Mouse (Mus musculus): ENCODE data around the gene Rgs14. TPM values are rescaled to one million over a fixed set of nuclear protein-coding genes. Genes with fewer than 3 reads are reported as not detected.

Rgs14 gene
- total RNA-seq, 2 experiments from 2014 or later, result 28.6 to 37.0 TPM

- no peak for DNase-seq (ENCODE audit: low spot score in 2 of 2)
Measured at GRCm38 (mm10) chr13:55431889-55432685, 62.6 kb downstream of the Rgs14 start.

Other genes starting within 250 kb of the Rgs14 start
- not detected for gene Gm17617, start 236.2 kb upstream of the Rgs14 start, total RNA-seq (2021)
- gene Fgfr4, start 217.1 kb upstream of the Rgs14 start, total RNA-seq (2021), result under 1 TPM; 0.41 to 0.58 TPM
- 100 to 1,000 TPM; 153 to 156 TPM for gene Nsd1, start 159.9 kb upstream of the Rgs14 start, total RNA-seq (2021)
- gene Prelid1, start 49.2 kb upstream of the Rgs14 start, total RNA-seq (2021), result 100 to 1,000 TPM; 169 to 177 TPM
- gene Rab24, start 47.8 kb upstream of the Rgs14 start, total RNA-seq (2021), result 10 to 100 TPM; 62.4 to 66.9 TPM
- 1 to 10 TPM; 2.4 to 2.9 TPM for gene Mxd3, start 39.9 kb upstream of the Rgs14 start, total RNA-seq (2021)
- gene Lman2, start 6.9 kb upstream of the Rgs14 start, total RNA-seq (2021), result 10 to 100 TPM; 44.7 to 49.4 TPM
- gene Slc34a1, start 28.5 kb downstream of the Rgs14 start, total RNA-seq (2021), result not detected
- gene Pfn3, start 45.5 kb downstream of the Rgs14 start, total RNA-seq (2021), result under 1 TPM in 1 of 2 experiments, not detected in 1; 0.75 TPM
- 1 to 10 TPM in 1 of 2 experiments, under 1 TPM in 1; 0.37 to 1.2 TPM for gene F12, start 57.1 kb downstream of the Rgs14 start, total RNA-seq (2021)
- 10 to 100 TPM; 76.4 to 79.2 TPM for gene Grk6, start 75.3 kb downstream of the Rgs14 start, total RNA-seq (2021)
- 100 to 1,000 TPM in 1 of 2 experiments, 10 to 100 TPM in 1; 98.1 to 112 TPM for gene Prr7, start 94.5 kb downstream of the Rgs14 start, total RNA-seq (2021)
- 100 to 1,000 TPM; 392 to 399 TPM for gene Dbn1, start 118.4 kb downstream of the Rgs14 start, total RNA-seq (2021)
- gene Pdlim7, start 143.9 kb downstream of the Rgs14 start, total RNA-seq (2021), result 10 to 100 TPM; 66.1 to 68.9 TPM
- 1 to 10 TPM; 5.0 to 6.5 TPM for gene Dok3, start 159.6 kb downstream of the Rgs14 start, total RNA-seq (2021)
- 10 to 100 TPM; 36.9 to 46.6 TPM for gene Ddx41, start 166.9 kb downstream of the Rgs14 start, total RNA-seq (2021)
- gene Fam193b, start 201.4 kb downstream of the Rgs14 start, total RNA-seq (2021), result 10 to 100 TPM; 61.9 to 82.4 TPM
- gene Tmed9, start 204.0 kb downstream of the Rgs14 start, total RNA-seq (2021), result 100 to 1,000 TPM; 127 to 128 TPM
- 10 to 100 TPM; 23.1 to 23.8 TPM for gene B4galt7, start 230.2 kb downstream of the Rgs14 start, total RNA-seq (2021)